Mouse (Mus musculus): ENCODE results near the gene Dnajc1. TPM values are rescaled to one million over a fixed set of nuclear protein-coding genes. Genes with fewer than 3 reads are reported as not detected.
A peak's percentile ranks its signal among the peaks of the same experiment; 100 is the strongest.

Dnajc1 gene
- polyA plus RNA-seq, 1 experiment from 2014 or later: 34.5 TPM

DNA sequence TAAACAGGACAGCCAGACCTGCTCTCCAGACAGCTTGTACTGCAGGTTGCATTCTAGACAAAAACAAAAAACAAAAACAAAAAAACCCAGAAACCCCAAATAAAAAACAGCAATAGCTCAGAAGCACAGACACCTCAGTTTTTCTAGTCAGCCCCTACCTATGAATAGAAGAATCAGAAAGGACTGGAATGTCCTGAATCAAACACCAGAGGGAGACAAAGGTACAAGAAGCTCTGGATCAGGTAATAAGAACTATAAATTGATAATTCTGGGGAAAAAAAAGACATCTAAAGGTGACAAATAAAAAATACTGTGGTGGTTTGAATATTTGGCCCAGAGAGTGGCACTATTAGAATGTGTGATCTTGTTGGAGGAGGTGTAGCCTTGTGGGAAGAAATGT, 37.3 kb downstream of the Dnajc1 start:
- no peaks in the 10 kb centered on the region for H3K9me3 ChIP-seq (ENCODE audit: control insufficient read depth, low read length)
- no peaks in the 10 kb centered on the region for H3K4me1 ChIP-seq (replicated peaks; ENCODE audit: control insufficient read depth, insufficient read depth)
- no peak for DNase-seq (ENCODE audit: low spot score)

DNA sequence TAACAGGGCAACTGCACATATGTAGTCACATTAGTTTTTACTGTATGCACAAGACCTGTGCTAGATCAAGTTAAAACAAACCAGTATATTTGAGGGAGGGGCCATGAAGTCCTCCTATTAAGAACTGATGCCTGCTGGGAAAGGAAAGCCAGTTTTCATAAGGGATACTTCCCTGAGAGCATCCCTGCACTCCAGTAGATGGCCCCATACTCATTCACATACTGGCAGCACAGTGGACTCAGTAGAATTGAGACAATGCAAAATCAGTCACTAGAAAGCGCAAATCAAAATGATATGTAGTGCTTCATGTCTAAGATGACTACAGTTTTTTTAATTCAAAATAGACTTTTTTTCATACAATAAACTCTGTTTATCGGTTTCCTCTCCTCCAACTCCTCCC, 40.0 kb downstream of the Dnajc1 start:
- H3K27me3 ChIP-seq (ENCODE audit: control insufficient read depth, insufficient read depth, low read length): no peaks in the 10 kb centered on the region
- H3K27ac ChIP-seq (replicated peaks): no peak overlapping the region
- no peaks in the 10 kb centered on the region for H3K9me3 ChIP-seq (ENCODE audit: control insufficient read depth, low read length)
- DNase-seq (ENCODE audit: low spot score) (no peak), ATAC-seq (ENCODE audit: low FRiP score, low TSS enrichment) (no peak)
- no peak overlapping the region for H3K9ac ChIP-seq (ENCODE audit: low read length)
- H3K4me1 ChIP-seq (replicated peaks; ENCODE audit: control insufficient read depth, insufficient read depth): no peaks in the 10 kb centered on the region
- 90% methylated on average over 2 of the region's 2 CpGs for WGBS
- H3K36me3 ChIP-seq (ENCODE audit: control insufficient read depth, insufficient read depth, low read length): no peaks in the 10 kb centered on the region
- no peak overlapping the region for H3K4me2 ChIP-seq (replicated peaks; ENCODE audit: low read depth)
- no peak overlapping the region for H3K4me3 ChIP-seq (ENCODE audit: low read depth, low read length)
- peak; percentile 62 for TF ChIP-seq CTCF (IDR thresholded peaks at IDR 0.05; ENCODE audit: low read depth)
- no peak for TF ChIP-seq EP300 (optimal IDR thresholded peaks at IDR 0.05)

More for the DNA sequence above, 37.3 kb downstream of the Dnajc1 start:
- Histone ChIP-seq H3K27ac (replicated peaks) (no peak overlapping the region), H3K9ac (ENCODE audit: low read length) (no peak overlapping the region), H3K36me3 (ENCODE audit: control insufficient read depth, insufficient read depth, low read length) (no peaks in the 10 kb centered on the region), H3K27me3 (ENCODE audit: control insufficient read depth, insufficient read depth, low read length) (no peaks in the 10 kb centered on the region), H3K4me2 (replicated peaks; ENCODE audit: low read depth) (no peak overlapping the region), H3K4me3 (ENCODE audit: low read depth, low read length) (no peak overlapping the region)
- no peak for TF ChIP-seq EP300 (optimal IDR thresholded peaks at IDR 0.05)
- TF ChIP-seq CTCF (IDR thresholded peaks at IDR 0.05; ENCODE audit: low read depth): peak; percentile 49
- no peak for ATAC-seq (ENCODE audit: low FRiP score, low TSS enrichment)

DNA sequence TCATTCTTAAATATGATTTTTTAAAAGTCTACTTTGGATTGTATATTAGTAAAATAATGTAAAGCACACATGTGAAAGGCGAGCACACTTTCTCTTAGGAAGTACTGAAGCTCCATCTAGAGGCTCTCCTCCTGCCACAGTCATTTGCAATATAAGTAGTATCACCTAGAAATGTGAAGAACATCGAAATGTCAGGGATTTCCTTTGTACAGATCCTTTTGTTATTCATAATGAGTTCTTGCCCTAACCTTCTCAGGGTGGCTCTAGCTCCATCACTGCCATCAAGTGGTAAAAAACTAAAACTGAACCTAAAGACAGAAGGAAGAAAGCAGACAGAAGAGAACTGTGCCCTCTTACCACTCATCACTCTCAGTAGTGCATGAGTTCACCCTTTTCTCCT, 49.2 kb downstream of the Dnajc1 start:
- no peak overlapping the region for H3K4me3 ChIP-seq (ENCODE audit: low read depth, low read length)
- no peak for ATAC-seq (ENCODE audit: low FRiP score, low TSS enrichment)
- no peaks in the 10 kb centered on the region for H3K27me3 ChIP-seq (ENCODE audit: control insufficient read depth, insufficient read depth, low read length)
- DNase-seq (ENCODE audit: low spot score): no peak
- TF ChIP-seq CTCF (IDR thresholded peaks at IDR 0.05; ENCODE audit: low read depth) (peak; percentile 68), EP300 (optimal IDR thresholded peaks at IDR 0.05) (no peak)
- H3K4me1 ChIP-seq (replicated peaks; ENCODE audit: control insufficient read depth, insufficient read depth): no peaks in the 10 kb centered on the region
- WGBS: 59% methylated on average over 2 of the region's 2 CpGs
- no peak overlapping the region for H3K4me2 ChIP-seq (replicated peaks; ENCODE audit: low read depth)
- H3K27ac ChIP-seq (replicated peaks): no peak overlapping the region
- H3K9ac ChIP-seq (ENCODE audit: low read length): no peak overlapping the region
- H3K9me3 ChIP-seq (ENCODE audit: control insufficient read depth, low read length): no peaks in the 10 kb centered on the region
- H3K36me3 ChIP-seq (ENCODE audit: control insufficient read depth, insufficient read depth, low read length): no peaks in the 10 kb centered on the region

DNA sequence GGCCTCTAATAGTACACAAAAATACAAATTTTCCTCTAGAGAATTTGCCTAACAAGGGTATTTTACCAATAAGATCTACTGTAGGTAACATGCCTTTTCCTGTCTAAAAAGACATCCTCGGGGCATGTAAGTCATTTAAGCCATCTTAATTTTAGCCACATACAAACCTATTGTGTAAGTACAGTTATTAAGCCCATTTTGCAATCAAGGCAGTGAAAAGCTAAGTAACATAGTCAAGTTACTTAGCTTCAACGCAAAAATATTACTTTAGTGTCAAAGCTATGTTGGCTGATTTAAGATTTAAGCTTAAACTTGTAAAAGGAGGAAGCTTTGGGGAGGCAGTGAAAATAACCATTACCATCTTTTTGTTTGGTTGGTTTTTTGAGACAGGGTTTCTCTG, 74.0 kb downstream of the Dnajc1 start:
- WGBS: 76% methylated on average over 2 of the region's 2 CpGs

DNA sequence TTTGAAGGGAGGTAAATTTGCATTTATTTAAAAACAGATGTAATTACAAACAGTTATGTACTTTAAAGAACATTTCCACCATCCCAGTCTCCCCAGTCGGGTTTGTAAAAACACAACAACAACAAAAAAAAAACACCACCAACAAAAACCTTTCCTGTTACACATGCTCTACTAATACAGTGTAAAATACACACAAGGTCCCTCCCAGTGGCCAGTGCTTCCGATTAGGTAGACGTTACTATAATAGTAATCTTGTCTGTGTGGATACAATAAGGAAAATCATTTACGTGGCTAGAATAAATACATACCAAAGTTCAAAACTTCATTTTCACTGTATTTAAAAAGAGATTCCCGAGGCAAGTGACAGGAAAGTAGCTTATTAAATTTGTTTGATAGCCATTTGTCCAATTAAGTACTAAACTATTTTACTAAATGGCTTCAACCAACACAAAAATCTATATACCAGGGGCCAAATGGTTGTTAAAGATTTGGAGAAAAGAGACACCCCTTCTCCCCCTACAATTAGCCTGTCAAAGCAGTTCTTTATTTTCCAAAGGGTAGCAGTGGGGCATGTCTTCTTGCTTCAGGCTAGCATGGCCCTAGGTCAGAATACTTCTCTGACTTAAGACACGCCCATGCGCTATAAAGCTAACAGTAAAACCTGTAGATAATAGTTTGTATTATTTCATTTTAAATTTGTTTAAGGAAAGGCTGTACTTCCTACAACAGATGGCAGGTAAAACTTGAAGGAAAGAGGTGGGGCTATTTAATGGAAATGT, 74.9 kb downstream of the Dnajc1 start:
- H3K27ac ChIP-seq (replicated peaks): no peak overlapping the region
- H3K27me3 ChIP-seq (ENCODE audit: control insufficient read depth, insufficient read depth, low read length): no peaks in the 10 kb centered on the region
- ATAC-seq (ENCODE audit: low FRiP score, low TSS enrichment): no peak
- WGBS: 81% methylated on average over 7 of the region's 7 CpGs
- H3K36me3 ChIP-seq (ENCODE audit: control insufficient read depth, insufficient read depth, low read length): no peaks in the 10 kb centered on the region
- no peaks in the 10 kb centered on the region for H3K4me1 ChIP-seq (replicated peaks; ENCODE audit: control insufficient read depth, insufficient read depth)
- H3K4me2 ChIP-seq (replicated peaks; ENCODE audit: low read depth): no peak overlapping the region
- DNase-seq (ENCODE audit: low spot score): no peak
- peaks cover 4% of the 10 kb centered on the region; the same call in 1 of the 2 replicates for H3K9me3 ChIP-seq (ENCODE audit: control insufficient read depth, low read length)
- no peak overlapping the region for H3K9ac ChIP-seq (ENCODE audit: low read length)
- no peak overlapping the region for H3K4me3 ChIP-seq (ENCODE audit: low read depth, low read length)
- TF ChIP-seq CTCF (IDR thresholded peaks at IDR 0.05; ENCODE audit: low read depth) (no peak), EP300 (optimal IDR thresholded peaks at IDR 0.05) (no peak)

More for the DNA sequence above, 74.0 kb downstream of the Dnajc1 start:
- no peak for TF ChIP-seq EP300 (optimal IDR thresholded peaks at IDR 0.05)
- Histone ChIP-seq H3K27ac (replicated peaks) (no peak overlapping the region), H3K4me2 (replicated peaks; ENCODE audit: low read depth) (no peak overlapping the region), H3K9ac (ENCODE audit: low read length) (no peak overlapping the region), H3K4me1 (replicated peaks; ENCODE audit: control insufficient read depth, insufficient read depth) (no peaks in the 10 kb centered on the region), H3K4me3 (ENCODE audit: low read depth, low read length) (no peak overlapping the region), H3K27me3 (ENCODE audit: control insufficient read depth, insufficient read depth, low read length) (no peaks in the 10 kb centered on the region), H3K9me3 (ENCODE audit: control insufficient read depth, low read length) (peaks cover 4% of the 10 kb centered on the region; the same call in 1 of the 2 replicates), H3K36me3 (ENCODE audit: control insufficient read depth, insufficient read depth, low read length) (no peaks in the 10 kb centered on the region)
- DNase-seq (ENCODE audit: low spot score) (no peak), ATAC-seq (ENCODE audit: low FRiP score, low TSS enrichment) (no peak)

DNA sequence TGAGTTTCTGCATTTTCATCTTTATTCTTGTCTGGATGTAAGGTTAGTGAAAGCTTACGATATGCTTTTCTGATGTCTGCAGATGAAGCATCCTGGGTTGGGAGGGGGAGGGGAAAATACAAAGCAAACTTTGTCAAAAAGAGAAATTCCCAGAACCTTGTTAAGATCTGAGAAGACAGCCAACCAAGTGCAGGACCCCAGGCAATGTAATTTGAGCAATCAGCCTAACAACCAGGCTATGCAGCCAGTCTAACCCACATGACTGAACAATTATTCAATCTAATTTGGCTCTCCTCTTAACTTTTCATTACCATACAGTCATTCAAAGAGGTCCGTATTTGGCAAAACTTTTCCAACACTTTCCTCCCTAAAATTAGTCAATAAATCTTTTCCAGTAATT, 75.7 kb downstream of the Dnajc1 start:
- TF ChIP-seq EP300 (optimal IDR thresholded peaks at IDR 0.05) (no peak), CTCF (IDR thresholded peaks at IDR 0.05; ENCODE audit: low read depth) (no peak)
- H3K4me2 ChIP-seq (replicated peaks; ENCODE audit: low read depth): no peak overlapping the region
- no peak overlapping the region for H3K9ac ChIP-seq (ENCODE audit: low read length)
- H3K27ac ChIP-seq (replicated peaks): no peak overlapping the region
- no peak overlapping the region for H3K4me3 ChIP-seq (ENCODE audit: low read depth, low read length)
- no peak for ATAC-seq (ENCODE audit: low FRiP score, low TSS enrichment)
- no peak for DNase-seq (ENCODE audit: low spot score)
- no peaks in the 10 kb centered on the region for H3K27me3 ChIP-seq (ENCODE audit: control insufficient read depth, insufficient read depth, low read length)
- no peaks in the 10 kb centered on the region for H3K36me3 ChIP-seq (ENCODE audit: control insufficient read depth, insufficient read depth, low read length)
- H3K4me1 ChIP-seq (replicated peaks; ENCODE audit: control insufficient read depth, insufficient read depth): no peaks in the 10 kb centered on the region
- peaks cover 4% of the 10 kb centered on the region; the same call in 1 of the 2 replicates for H3K9me3 ChIP-seq (ENCODE audit: control insufficient read depth, low read length)
- 86% methylated on average over 2 of the region's 2 CpGs for WGBS

All from stomach, postnatal 0 days (tissue).